Mouse (Mus musculus) cerebellum, adult 2 months (tissue): ENCODE results near the gene Utp20. TPM values are rescaled to one million over a fixed set of nuclear protein-coding genes. Genes with fewer than 3 reads are reported as not detected.

Experiments used
- DNase-seq, 2 experiments: peaks; one replicate each; pipeline ENCODE4 v3.0.0; 2021
- H3K27ac ChIP-seq: fragments of 200-500 bp; 2 replicates; pipeline ENCODE4 v1.5.1; 2012; ENCODE audit warnings: low read length, control low read depth, inconsistent platforms; ENCODE audit not compliant: insufficient read depth
- H3K27me3 ChIP-seq: fragments of 200-500 bp; 2 replicates; pipeline ENCODE4 v1.6.1; 2012; ENCODE audit warnings: inconsistent platforms, mild to moderate bottlenecking, low read length, moderate library complexity; ENCODE audit not compliant: control insufficient read depth, insufficient read depth
- H3K4me1 ChIP-seq: fragments of 200-500 bp; 2 replicates; pipeline ENCODE4 v1.6.1; 2011; ENCODE audit warnings: low read length; ENCODE audit not compliant: control insufficient read depth, insufficient read depth
- H3K4me3 ChIP-seq: fragments of 200-500 bp; replicated peaks from 2 replicates; pipeline ENCODE3; 2011; ENCODE audit warnings: mild to moderate bottlenecking, low read depth, low read length, control low read depth; ENCODE audit not compliant: insufficient read depth
- CTCF ChIP-seq: fragments of 200-500 bp; IDR thresholded peaks from 2 replicates; pipeline ENCODE4 v1.5.1; 2011; ENCODE audit warnings: low read depth, mild to moderate bottlenecking, control low read depth, low read length, moderate library complexity, borderline replicate concordance; ENCODE audit not compliant: insufficient read depth
- POLR2A ChIP-seq: fragments of 200-500 bp; IDR thresholded peaks from 2 replicates; pipeline ENCODE4 v1.6.1; 2011; ENCODE audit warnings: low read length, control low read depth, borderline replicate concordance; ENCODE audit not compliant: insufficient read depth
- WGBS: fragments of 180-500 bp; shearing (Covaris S2); methylation state at CpG from one replicate; pipeline ENCODE4 v1.1.7; 2018; 5-methylcytosine and 5-hydroxymethylcytosine counted together
- polyA plus RNA-seq: library from polyadenylated mRNA; depleted of rRNA; stranded (reverse); fragments of >200 nt; gene quantifications from 2 replicates; pipeline ENCODE4 v1.2.3, GENCODE M21; 2012

Utp20 gene
- polyA plus RNA-seq, 1 experiment: 15.7 TPM

GRCm38 (mm10) chr10:88725343-88725742 is 101.3 kb downstream of the Utp20 start:
- no peak overlapping the region for H3K4me3 ChIP-seq
- H3K27ac ChIP-seq: no peak overlapping the region
- no peaks in the 10 kb centered on the region for H3K27me3 ChIP-seq
- TF ChIP-seq CTCF (no peak), POLR2A (no peak)
- no peak for DNase-seq
- H3K4me1 ChIP-seq: no peaks in the 10 kb centered on the region
- 52% methylated on average over 2 of the region's 2 CpGs for WGBS

- no peak for DNase-seq
- TF ChIP-seq CTCF (no peak), POLR2A (no peak)
- Histone ChIP-seq H3K27me3 (no peaks in the 10 kb centered on the region; the same call in 1 of the 2 replicates), H3K4me1 (no peaks in the 10 kb centered on the region), H3K27ac (no peak overlapping the region), H3K4me3 (no peak overlapping the region)
- WGBS: 67% methylated on average over 1 of the region's 1 CpGs
These were observed 107.0 kb downstream of the Utp20 start for GRCm38 (mm10) chr10:88719618-88720017.

GRCm38 (mm10) chr10:88717756-88718025 is 108.9 kb downstream of the Utp20 start:
- Histone ChIP-seq H3K27ac (no peak overlapping the region), H3K27me3 (no peaks in the 10 kb centered on the region; the same call in 1 of the 2 replicates), H3K4me1 (no peaks in the 10 kb centered on the region), H3K4me3 (no peak overlapping the region)
- TF ChIP-seq POLR2A: no peak
- no peak for TF ChIP-seq CTCF
- no peak for DNase-seq
- 48% methylated on average over 2 of the region's 2 CpGs for WGBS

- TF ChIP-seq CTCF: no peak
- no peak for TF ChIP-seq POLR2A
- DNase-seq: no peak
- H3K27me3 ChIP-seq: no peaks in the 10 kb centered on the region; the same call in 1 of the 2 replicates
- 76% methylated on average over 13 of the region's 13 CpGs for WGBS
- no peak overlapping the region for H3K4me3 ChIP-seq
- no peak overlapping the region for H3K27ac ChIP-seq
- H3K4me1 ChIP-seq: no peaks in the 10 kb centered on the region
These were observed 109.4 kb downstream of the Utp20 start for GRCm38 (mm10) chr10:88716986-88717755.

- 49% methylated on average over 6 of the region's 6 CpGs for WGBS
- Histone ChIP-seq H3K27me3 (no peaks in the 10 kb centered on the region; the same call in 1 of the 2 replicates), H3K4me1 (no peaks in the 10 kb centered on the region), H3K4me3 (no peak overlapping the region), H3K27ac (no peak overlapping the region)
- TF ChIP-seq POLR2A (no peak), CTCF (no peak)
- DNase-seq: no peak
These were observed 111.0 kb downstream of the Utp20 start for GRCm38 (mm10) chr10:88715621-88716020.

GRCm38 (mm10) chr10:88714744-88715143 is 111.9 kb downstream of the Utp20 start:
- DNase-seq: no peak
- Histone ChIP-seq H3K27ac (no peak overlapping the region), H3K4me3 (no peak overlapping the region), H3K4me1 (no peaks in the 10 kb centered on the region), H3K27me3 (no peaks in the 10 kb centered on the region; the same call in 1 of the 2 replicates)
- TF ChIP-seq POLR2A (no peak), CTCF (no peak)
- WGBS: 68% methylated on average over 4 of the region's 4 CpGs

GRCm38 (mm10) chr10:88712359-88712758 is 114.2 kb downstream of the Utp20 start:
- H3K27ac ChIP-seq: no peak overlapping the region
- TF ChIP-seq CTCF (no peak), POLR2A (no peak)
- H3K4me1 ChIP-seq: no peaks in the 10 kb centered on the region
- DNase-seq: no peak
- WGBS: 68% methylated on average over 6 of the region's 6 CpGs
- H3K4me3 ChIP-seq: no peak overlapping the region
- H3K27me3 ChIP-seq: no peaks in the 10 kb centered on the region; the same call in 1 of the 2 replicates
